Mouse (Mus musculus): ENCODE results near the gene Armc2. TPM values are rescaled to one million over a fixed set of nuclear protein-coding genes. Genes with fewer than 3 reads are reported as not detected.

Gene Armc2
- polyA plus RNA-seq, 1 experiment from 2014 or later, result 4.2 TPM

DNA sequence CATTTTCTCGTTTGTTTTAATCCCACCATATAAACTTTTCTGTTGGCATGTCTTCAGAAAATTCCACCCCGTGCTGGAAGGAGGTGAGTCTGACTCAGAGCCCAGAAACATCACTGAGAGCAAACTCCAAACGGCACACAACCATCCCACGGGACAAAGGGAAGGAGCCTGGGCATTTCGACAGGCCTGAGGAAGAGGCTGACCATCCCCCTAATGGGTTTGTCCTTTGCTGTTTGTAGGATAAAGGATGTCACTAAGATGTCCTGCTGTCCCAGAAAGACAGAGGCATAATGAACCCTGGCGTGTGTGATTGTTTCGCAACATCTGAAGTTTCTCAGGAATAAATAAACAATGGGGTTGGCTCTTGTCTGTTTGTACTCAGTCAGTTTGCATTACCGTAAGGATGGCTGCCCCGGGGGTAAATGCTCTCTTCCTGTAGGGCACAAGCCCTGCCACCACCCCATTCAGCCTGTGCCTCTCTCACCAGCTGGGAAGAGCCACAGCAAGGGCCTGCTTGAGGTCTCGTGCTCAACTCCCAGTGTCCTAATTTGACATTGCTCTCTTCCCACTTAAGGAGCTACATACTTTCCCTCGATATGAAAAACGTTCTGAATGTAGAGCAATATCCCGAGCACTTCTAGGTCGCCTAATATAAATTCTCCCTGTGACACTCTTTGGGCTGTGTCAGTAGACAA, 26.7 kb downstream of the Armc2 start:
- H3K9me3 ChIP-seq, result no peaks in the 10 kb centered on the region
- H3K4me1 ChIP-seq, result peaks cover 7% of the 10 kb centered on the region; the same call in 1 of the 2 replicates
- H3K4me2 ChIP-seq, result no peak overlapping the region
- H3K9ac ChIP-seq, result 0 out of 2 replicates have a peak overlapping the region, but pooled peaks have one; percentile 40
- H3K36me3 ChIP-seq, result no peaks in the 10 kb centered on the region
- H3K27me3 ChIP-seq, result peaks cover 16% of the 10 kb centered on the region; the same call in 1 of the 2 replicates
- no peak for ATAC-seq (ENCODE audit: insufficient number of reproducible peaks, insufficient read depth, low FRiP score, low TSS enrichment, low read depth)
- no peak overlapping the region for H3K27ac ChIP-seq
- WGBS, result 20% methylated on average over 14 of the region's 14 CpGs
- H3K4me3 ChIP-seq, result no peak overlapping the region

DNA sequence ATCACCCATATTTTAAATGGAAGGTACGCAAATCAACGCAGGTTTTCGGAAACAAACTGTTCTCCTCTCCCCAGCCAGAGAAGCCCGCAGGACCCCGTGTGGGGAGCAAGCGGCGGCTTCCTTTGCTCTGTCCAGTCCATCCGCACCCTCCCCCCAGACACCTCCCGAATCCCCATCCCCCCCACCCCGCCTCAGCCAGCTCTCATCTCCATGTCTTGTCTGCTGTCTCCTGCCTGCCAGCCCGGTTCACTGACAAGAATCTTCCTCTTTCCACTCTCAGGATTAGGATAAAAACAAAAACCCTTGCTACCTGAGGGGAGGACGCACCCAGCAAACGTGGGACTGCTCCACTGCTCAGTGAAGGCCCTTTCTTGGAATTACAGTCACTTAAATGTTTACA, 27.3 kb downstream of the Armc2 start:
- no peaks in the 10 kb centered on the region for H3K9me3 ChIP-seq
- H3K4me3 ChIP-seq, result no peak overlapping the region
- H3K9ac ChIP-seq, result no peak overlapping the region
- 20% methylated on average over 13 of the region's 13 CpGs for WGBS
- H3K4me1 ChIP-seq, result peaks cover 7% of the 10 kb centered on the region; the same call in 1 of the 2 replicates
- peaks cover 16% of the 10 kb centered on the region; the same call in 1 of the 2 replicates for H3K27me3 ChIP-seq
- H3K4me2 ChIP-seq, result no peak overlapping the region
- H3K27ac ChIP-seq, result no peak overlapping the region
- no peak for ATAC-seq (ENCODE audit: insufficient number of reproducible peaks, insufficient read depth, low FRiP score, low TSS enrichment, low read depth)
- H3K36me3 ChIP-seq, result no peaks in the 10 kb centered on the region

DNA sequence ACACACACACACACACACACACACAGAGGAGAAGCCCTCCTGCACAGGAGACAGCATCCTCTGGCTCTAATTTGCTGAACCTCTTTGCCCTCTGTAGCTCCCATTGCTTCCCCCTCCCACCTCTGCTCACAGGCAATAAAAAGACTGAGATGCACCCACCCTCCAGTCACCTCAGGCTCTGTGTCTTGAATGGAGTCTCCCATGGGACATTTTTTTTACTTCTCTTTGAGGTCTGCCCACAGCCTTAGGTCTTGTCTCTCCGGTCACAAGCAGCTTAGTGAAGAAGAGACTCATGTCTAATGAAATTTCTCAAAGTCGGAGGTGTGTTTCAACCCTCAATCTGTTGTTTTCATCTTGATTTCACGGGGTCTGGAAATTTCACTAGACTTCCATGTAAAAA, 29.3 kb downstream of the Armc2 start:
- ATAC-seq (ENCODE audit: insufficient number of reproducible peaks, insufficient read depth, low FRiP score, low TSS enrichment, low read depth), result no peak
- H3K36me3 ChIP-seq, result no peaks in the 10 kb centered on the region
- no peak overlapping the region for H3K4me3 ChIP-seq
- no peak overlapping the region for H3K9ac ChIP-seq
- 86% methylated on average over 3 of the region's 3 CpGs for WGBS
- H3K27me3 ChIP-seq, result peaks cover 16% of the 10 kb centered on the region; the same call in 1 of the 2 replicates
- no peak overlapping the region for H3K4me2 ChIP-seq
- H3K27ac ChIP-seq, result no peak overlapping the region
- H3K9me3 ChIP-seq, result no peaks in the 10 kb centered on the region
- H3K4me1 ChIP-seq, result peaks cover 7% of the 10 kb centered on the region; the same call in 1 of the 2 replicates

DNA sequence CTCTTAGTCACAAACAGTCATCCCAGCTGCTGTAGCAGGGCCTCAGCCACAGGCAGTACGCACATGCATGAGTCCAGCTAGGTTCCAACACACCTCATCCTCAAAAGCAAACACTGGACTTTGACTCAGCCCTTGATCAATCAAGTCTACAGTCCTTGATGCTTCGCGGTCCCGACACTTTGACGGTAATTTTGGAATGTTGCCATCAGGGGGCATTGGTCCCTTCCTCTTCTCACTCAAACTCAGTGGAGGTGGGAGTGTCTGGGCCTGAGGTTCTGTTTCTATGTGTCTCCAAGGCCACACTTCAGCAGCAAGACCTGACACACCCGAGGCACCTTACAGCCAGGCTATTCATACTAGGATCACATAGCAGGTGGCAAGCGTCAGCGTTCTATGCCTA, 32.1 kb downstream of the Armc2 start:
- H3K27ac ChIP-seq, result no peak overlapping the region

DNA sequence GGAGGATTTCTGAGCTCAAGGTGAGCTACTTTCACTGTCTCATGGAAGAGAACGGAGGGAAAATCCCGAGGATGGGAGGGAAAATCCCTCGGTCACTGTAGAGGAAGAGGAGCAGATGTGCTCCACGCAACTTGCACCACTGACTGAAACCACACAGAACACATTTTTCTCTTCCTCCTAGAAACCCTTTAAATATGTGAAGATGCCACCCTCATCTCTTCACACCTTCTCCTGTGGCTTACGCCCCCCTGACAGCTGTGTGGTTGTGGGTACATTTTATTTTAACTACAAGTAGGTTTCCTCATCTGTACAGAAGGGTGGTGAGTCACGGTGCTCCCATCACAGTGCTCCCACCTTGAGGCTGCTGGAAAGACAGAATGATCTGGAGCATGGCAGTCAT, 34.0 kb downstream of the Armc2 start:
- ATAC-seq (ENCODE audit: insufficient number of reproducible peaks, insufficient read depth, low FRiP score, low TSS enrichment, low read depth), result no peak
- no peak overlapping the region for H3K4me2 ChIP-seq
- H3K36me3 ChIP-seq, result no peaks in the 10 kb centered on the region
- no peak overlapping the region for H3K9ac ChIP-seq
- no peak overlapping the region for H3K4me3 ChIP-seq
- no peaks in the 10 kb centered on the region for H3K9me3 ChIP-seq
- H3K27ac ChIP-seq, result no peak overlapping the region
- 94% methylated on average over 6 of the region's 6 CpGs for WGBS
- no peaks in the 10 kb centered on the region for H3K27me3 ChIP-seq
- no peaks in the 10 kb centered on the region for H3K4me1 ChIP-seq

More for the DNA sequence above, 32.1 kb downstream of the Armc2 start:
- Histone ChIP-seq H3K4me2 (no peak overlapping the region), H3K27me3 (0 out of 2 replicates have a peak, but pooled peaks cover 9% of the 10 kb centered on the region), H3K4me1 (0 out of 2 replicates have a peak, but pooled peaks cover under 1% of the 10 kb centered on the region), H3K9me3 (no peaks in the 10 kb centered on the region), H3K9ac (no peak overlapping the region), H3K4me3 (no peak overlapping the region), H3K36me3 (no peaks in the 10 kb centered on the region)
- ATAC-seq (ENCODE audit: insufficient number of reproducible peaks, insufficient read depth, low FRiP score, low TSS enrichment, low read depth), result no peak
- 87% methylated on average over 8 of the region's 8 CpGs for WGBS

DNA sequence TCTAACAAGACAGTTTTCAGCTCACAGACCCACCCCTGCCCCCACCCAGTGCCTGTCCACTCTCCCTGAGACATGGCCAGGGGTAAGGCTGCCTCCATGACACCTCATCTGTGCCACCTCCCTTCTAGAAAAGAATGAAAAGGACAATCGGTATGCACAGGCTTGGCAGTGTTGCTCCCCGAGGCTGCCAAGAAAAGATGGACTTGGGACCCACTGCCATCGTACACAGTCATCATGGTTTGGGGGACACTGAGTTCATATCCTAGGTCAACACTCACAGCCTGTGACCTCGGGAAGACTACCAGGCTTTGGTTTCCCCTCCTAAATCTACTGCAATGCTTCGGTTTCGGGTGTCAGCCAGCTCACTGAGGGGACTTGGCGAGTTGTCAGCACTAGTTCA, 35.4 kb downstream of the Armc2 start:
- 59% methylated on average over 7 of the region's 7 CpGs for WGBS
- H3K27me3 ChIP-seq, result no peaks in the 10 kb centered on the region
- no peak for ATAC-seq (ENCODE audit: insufficient number of reproducible peaks, insufficient read depth, low FRiP score, low TSS enrichment, low read depth)
- no peaks in the 10 kb centered on the region for H3K9me3 ChIP-seq
- no peak overlapping the region for H3K4me2 ChIP-seq
- H3K4me1 ChIP-seq, result no peaks in the 10 kb centered on the region
- no peak overlapping the region for H3K4me3 ChIP-seq
- no peaks in the 10 kb centered on the region for H3K36me3 ChIP-seq
- H3K9ac ChIP-seq, result no peak overlapping the region
- H3K27ac ChIP-seq, result no peak overlapping the region

DNA sequence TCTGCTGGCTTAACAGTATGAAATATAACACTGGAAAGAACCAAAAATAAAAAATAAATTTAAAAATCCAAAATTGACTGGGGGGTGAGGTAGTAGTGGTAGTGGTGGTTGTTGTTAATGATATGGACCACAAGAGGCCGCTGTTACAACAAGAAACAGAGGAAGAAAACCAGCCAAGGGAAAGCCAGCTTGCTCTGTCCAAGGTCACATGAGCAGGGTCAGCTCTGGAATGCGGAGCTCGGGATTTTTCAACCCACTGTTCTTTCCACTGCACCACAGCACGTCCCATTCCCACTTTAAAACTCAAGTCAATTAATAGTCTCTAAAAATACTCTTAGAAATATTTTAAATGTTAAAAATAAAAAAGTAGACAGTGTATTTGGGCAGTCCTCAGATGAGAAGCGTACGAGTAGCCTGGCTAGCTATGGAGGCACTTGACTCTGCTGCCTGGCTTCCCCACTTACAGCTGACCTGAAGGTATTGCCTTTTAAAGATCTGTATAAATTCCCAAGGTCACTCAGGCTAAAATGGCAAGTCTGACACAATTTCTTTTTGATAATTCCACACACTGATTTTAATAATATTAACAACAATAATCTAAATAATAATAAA, 37.4 kb downstream of the Armc2 start:
- ATAC-seq (ENCODE audit: insufficient number of reproducible peaks, insufficient read depth, low FRiP score, low TSS enrichment, low read depth), result no peak
- H3K9ac ChIP-seq, result no peak overlapping the region
- 26% methylated on average over 6 of the region's 6 CpGs for WGBS

DNA sequence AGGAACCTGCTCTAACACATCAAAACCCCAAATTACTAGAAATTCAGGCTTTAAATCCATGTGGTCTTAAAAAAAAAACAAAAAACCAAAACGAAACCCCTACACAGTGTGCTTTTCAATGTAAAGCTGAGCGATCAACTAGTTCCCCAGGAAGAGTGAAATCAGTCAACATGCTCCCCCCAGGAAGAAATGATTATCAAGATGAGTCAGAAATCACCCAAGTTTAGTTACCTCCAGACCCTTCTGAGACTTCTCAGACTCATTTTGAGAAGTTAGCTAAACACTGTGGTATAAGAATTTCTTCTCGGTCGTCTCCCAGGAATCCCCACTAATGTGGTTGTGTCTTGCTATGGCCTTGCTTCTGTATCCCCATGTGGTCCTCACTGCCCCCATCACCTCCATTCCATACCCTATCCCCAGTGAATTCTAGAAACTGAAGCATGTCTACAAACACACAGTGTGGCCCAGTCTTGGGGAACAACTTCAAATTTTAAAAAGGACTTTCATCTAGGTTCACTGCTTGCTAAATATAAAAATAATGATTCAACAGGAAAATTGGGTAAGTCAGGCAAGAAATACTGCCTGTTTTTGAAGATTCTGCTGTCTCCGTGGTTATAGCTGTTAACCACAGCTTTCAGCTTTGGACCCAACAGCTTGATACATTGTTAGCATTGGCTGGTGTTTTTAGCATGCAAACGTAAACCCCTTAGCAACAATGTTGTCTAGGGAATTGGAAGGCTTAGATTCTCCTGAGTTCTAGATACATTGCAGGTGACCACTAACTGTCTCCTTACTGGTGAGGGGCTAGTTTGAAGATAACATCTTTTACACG, 39.6 kb downstream of the Armc2 start:
- H3K4me1 ChIP-seq, result no peaks in the 10 kb centered on the region
- H3K27me3 ChIP-seq, result no peaks in the 10 kb centered on the region
- no peak overlapping the region for H3K27ac ChIP-seq
- H3K9me3 ChIP-seq, result no peaks in the 10 kb centered on the region
- 79% methylated on average over 7 of the region's 7 CpGs for WGBS
- no peak overlapping the region for H3K4me3 ChIP-seq
- H3K9ac ChIP-seq, result no peak overlapping the region
- no peaks in the 10 kb centered on the region for H3K36me3 ChIP-seq
- H3K4me2 ChIP-seq, result no peak overlapping the region
- ATAC-seq (ENCODE audit: insufficient number of reproducible peaks, insufficient read depth, low FRiP score, low TSS enrichment, low read depth), result no peak

More for the DNA sequence above, 37.4 kb downstream of the Armc2 start:
- H3K4me3 ChIP-seq, result no peak overlapping the region
- H3K4me1 ChIP-seq, result no peaks in the 10 kb centered on the region
- H3K36me3 ChIP-seq, result no peaks in the 10 kb centered on the region
- no peaks in the 10 kb centered on the region for H3K27me3 ChIP-seq
- H3K9me3 ChIP-seq, result no peaks in the 10 kb centered on the region
- no peak overlapping the region for H3K27ac ChIP-seq
- no peak overlapping the region for H3K4me2 ChIP-seq

DNA sequence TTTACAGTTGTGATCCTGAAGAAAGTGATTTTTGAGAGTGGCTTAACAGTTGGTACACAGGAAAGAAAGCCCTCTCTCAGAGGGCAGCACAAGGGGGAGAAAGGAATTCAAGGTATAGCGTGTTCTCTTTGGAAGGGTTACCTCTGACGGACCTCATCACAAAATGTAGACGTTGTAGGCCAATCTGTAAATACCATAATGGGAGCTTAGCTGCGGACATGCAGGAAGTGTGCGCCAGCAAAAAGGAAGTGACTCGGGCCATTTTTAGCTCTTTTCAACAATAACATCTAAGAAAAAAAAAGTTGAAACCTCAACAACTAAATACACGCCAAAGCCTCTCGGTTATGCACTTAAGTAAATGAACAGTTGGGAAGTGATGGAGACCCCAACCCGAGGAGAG, 45.6 kb downstream of the Armc2 start:
- Histone ChIP-seq H3K4me3 (no peak overlapping the region), H3K27ac (no peak overlapping the region), H3K4me1 (peaks cover 4% of the 10 kb centered on the region; the same call in 1 of the 2 replicates), H3K9me3 (no peaks in the 10 kb centered on the region), H3K4me2 (no peak overlapping the region), H3K9ac (no peak overlapping the region), H3K36me3 (no peaks in the 10 kb centered on the region), H3K27me3 (no peaks in the 10 kb centered on the region)
- 82% methylated on average over 9 of the region's 9 CpGs for WGBS
- ATAC-seq (ENCODE audit: insufficient number of reproducible peaks, insufficient read depth, low FRiP score, low TSS enrichment, low read depth), result no peak

DNA sequence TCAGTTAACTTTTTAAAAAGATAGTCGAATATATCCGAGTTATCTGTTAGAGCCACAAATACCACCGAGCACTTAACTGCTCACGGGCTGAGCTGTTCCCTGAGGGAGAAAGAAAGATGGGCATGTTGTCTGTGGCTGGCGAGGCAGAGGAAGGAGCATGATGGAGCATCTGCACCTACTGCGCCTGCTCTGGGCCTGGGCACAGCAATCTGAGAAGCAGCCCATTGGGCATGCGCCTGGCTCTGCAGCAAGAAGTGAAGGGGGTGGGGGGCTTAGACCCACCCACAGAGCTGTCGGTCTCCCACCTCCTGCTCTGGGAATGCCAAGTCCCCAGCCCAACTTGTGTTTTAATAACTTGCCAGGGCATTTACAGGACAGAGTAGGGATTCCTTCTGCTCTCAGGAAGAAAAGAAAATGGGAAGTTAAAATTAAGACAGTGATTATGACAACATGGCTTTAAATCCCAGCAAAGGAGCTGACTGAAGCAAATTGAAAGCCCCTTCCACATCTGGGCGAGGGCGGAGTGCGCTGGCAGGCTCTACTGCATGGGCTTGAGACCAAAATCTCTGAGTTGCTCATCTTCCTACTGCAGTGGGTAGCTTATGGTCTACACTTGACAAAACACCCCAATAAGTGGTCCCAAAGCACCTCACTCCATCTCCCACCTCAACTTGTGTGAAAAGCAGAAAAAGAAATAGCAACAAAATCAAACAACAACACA, 50.2 kb downstream of the Armc2 start:
- no peak overlapping the region for H3K9ac ChIP-seq
- WGBS, result 70% methylated on average over 11 of the region's 11 CpGs
- H3K4me2 ChIP-seq, result no peak overlapping the region
- no peak for ATAC-seq (ENCODE audit: insufficient number of reproducible peaks, insufficient read depth, low FRiP score, low TSS enrichment, low read depth)
- no peaks in the 10 kb centered on the region for H3K27me3 ChIP-seq
- no peaks in the 10 kb centered on the region for H3K36me3 ChIP-seq
- H3K9me3 ChIP-seq, result no peaks in the 10 kb centered on the region
- H3K4me1 ChIP-seq, result peaks cover 4% of the 10 kb centered on the region; the same call in 1 of the 2 replicates
- H3K27ac ChIP-seq, result no peak overlapping the region
- H3K4me3 ChIP-seq, result no peak overlapping the region

DNA sequence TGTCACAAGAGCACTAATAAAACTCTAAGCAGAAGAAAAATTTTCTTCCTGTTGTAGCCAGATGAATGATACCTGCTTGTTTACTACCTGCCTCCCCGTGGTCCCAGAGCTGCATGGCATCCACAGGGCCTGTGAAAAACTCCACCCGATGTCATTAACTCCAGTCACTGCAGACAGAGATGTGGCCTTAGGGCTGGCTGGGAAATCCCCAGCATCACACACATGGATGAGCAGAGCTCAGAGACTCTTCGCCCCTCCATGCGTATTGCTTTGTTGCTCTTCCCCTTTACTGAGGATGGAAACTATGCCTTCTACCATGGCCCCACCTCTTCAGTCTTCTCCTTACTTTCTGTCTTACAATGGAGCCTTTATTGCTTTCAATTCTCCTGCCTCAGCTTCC, 55.5 kb downstream of the Armc2 start:
- 56% methylated on average over 4 of the region's 4 CpGs for WGBS
- Histone ChIP-seq H3K9ac (no peak overlapping the region), H3K27me3 (no peaks in the 10 kb centered on the region), H3K36me3 (no peaks in the 10 kb centered on the region), H3K4me1 (peaks cover 4% of the 10 kb centered on the region; the same call in 1 of the 2 replicates), H3K27ac (no peak overlapping the region), H3K9me3 (no peaks in the 10 kb centered on the region), H3K4me2 (no peak overlapping the region), H3K4me3 (no peak overlapping the region)
- ATAC-seq (ENCODE audit: insufficient number of reproducible peaks, insufficient read depth, low FRiP score, low TSS enrichment, low read depth), result no peak

All from embryonic facial prominence, embryonic 13.5 days (tissue).